Mouse (Mus musculus) right cerebral cortex, postnatal 14 days (tissue): ENCODE results near the gene Ube2q2.
A peak's percentile ranks its signal among the peaks of the same experiment; 100 is the strongest.
"Not testable (repeated sequence)": the region's sequence is repeated elsewhere in the genome, so short reads cannot be mapped to it uniquely, and the experiment has no call there.

Experiments
- DNase-seq: peaks from one replicate; pipeline ENCODE4 v3.0.0; 2022

The Ube2q2 gene

GRCm38 (mm10) chr9:55148854-55149498, at the start of gene Ube2q2:
Gene Ube2q2 (plus strand): TSS chr9:55148854.
- DNase-seq: peak; percentile 72

DNA sequence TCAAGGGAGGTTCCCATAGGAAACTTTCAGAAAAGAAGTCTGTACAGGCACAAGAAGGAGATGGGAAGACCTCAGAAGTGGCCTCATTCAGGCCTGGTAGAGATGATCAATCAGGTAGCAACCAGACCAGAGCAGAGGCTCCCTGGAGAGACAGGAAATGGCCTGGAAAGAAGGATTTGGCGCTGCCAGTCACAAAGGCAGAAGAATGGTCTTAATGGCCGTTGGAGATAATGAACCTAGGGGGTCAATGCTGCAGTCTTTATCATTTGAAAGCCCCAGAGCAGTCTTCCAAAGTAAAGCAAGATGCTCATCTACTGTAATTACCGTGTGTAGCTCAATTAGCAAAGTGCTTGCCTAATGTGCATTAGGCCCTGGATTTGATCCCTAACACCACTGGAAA, 47.5 kb upstream of the Ube2q2 start:
- no peak for DNase-seq

GRCm38 (mm10) chr9:55102186-55102835, 46.3 kb upstream of the Ube2q2 start:
- no peak for DNase-seq

- no peak for DNase-seq
Observed at GRCm38 (mm10) chr9:55102931-55103630, 45.6 kb upstream of the Ube2q2 start.

DNA sequence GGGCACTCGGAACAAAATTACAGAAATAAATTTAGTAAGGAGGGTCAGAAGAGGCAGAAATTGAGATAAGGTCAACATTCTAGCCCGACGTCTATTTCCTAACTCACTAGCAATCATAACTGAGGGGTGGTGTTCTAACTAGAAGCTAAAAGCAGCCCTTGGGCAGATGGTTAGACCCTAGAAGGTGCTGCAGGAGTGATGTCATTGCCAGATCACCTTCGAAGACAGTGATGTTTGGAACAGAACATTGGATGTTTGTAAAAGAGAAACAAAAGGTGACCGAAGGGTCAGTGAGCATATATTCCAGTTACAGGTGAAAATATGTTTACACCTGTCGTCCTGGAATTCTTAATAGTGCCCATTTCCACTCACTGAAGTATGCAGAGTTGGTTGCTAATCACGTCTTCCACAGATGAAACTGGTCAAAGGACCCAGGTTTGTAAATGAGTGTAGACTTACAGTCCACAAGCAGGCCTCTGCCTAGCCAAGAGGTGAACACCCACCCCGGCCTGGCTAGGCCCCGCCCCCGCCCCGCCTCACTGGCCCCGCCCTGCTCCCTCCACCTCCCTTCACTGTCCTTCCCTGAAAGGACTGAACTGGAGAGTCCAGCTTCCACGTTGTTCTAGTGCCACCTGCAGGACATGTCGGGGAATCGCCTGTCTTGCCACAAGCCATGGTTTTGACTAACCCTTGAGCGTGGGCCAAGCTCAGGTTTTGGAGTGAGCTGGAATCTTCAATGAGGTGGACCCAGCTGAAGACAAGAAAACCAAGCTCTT, 38.4 kb upstream of the Ube2q2 start:
- DNase-seq: peak; percentile 82

DNA sequence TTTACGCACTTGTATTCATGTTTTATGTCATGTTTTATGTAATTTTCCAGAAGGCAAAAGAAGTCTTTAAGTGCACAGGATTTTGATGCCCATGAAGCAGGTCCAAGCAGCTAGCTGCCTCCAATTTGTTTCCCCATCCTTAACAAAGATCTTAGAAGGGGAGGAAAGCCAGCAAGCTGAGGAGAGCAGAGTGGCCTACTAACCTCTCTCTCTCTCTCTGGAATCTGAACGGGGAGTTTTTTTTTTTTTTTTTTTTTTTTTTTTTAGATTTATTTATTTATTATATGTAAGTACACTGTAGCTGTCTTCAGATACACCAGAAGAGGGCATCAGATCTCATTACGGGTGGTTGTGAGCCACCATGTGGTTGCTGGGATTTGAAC, 37.8 kb upstream of the Ube2q2 start:
- not testable (repeated sequence) for DNase-seq

DNA sequence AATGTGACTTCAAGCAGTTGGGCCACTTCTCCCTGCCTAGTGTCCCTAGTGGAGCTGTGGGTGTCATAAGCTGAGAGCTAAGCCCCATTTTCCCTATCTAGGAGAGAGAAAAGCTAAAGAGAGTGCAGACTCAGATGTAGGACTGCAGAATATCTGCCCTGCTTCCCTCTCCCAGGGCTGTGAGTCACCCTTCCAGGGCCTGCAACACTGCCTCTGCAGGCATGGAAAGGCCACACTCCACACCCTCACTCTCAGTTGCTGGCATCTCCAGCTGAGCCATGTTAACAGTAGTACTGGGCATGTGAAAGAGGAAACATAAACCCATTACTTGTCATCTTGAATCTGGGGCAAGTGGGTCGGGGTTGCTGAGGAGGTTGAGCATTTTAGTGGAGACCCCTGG, 33.9 kb upstream of the Ube2q2 start:
- no peak for DNase-seq

- no peak for DNase-seq
Observed at GRCm38 (mm10) chr9:55117293-55118055, 31.2 kb upstream of the Ube2q2 start.

- DNase-seq: no peak
Observed at GRCm38 (mm10) chr9:55122586-55122985, 26.1 kb upstream of the Ube2q2 start.

DNA sequence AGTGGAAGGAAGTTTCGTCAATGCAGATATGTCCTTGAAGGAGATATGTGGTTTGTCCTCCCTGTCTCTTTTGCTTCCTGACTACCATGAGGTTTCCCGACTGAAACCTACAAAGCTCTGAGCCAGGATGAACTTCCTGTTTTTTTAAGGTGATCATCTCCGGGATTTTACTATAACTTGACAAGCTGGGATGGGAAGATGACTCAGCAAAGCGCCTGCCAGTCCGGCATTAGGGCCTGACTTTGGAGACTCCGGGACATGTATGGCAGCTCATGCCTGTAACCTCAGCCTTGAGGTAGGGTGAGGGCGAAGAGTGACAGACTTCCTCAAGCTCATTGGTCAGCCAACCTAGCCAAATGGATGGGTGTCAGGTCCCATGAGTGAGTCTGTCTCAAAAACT, 22.9 kb upstream of the Ube2q2 start:
- DNase-seq: no peak

DNA sequence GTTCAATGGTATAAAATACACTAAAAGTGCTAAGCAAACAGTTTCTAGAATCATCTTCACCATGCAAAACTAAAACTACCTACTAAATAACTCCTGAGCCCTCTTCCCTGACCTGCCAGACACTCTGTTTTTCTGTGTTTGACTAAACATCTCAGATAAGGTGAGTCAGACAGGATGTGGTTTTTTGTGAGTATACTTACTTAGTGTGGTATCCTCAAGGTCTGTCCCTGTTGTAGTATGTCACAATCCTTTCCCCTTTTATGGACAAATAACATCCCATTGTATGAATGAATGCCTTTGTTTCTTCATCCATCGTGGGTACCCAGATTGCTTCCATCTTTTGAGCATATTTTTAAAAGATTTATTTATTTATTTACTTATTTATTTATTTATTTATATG, 22.4 kb upstream of the Ube2q2 start:
- no peak for DNase-seq

DNA sequence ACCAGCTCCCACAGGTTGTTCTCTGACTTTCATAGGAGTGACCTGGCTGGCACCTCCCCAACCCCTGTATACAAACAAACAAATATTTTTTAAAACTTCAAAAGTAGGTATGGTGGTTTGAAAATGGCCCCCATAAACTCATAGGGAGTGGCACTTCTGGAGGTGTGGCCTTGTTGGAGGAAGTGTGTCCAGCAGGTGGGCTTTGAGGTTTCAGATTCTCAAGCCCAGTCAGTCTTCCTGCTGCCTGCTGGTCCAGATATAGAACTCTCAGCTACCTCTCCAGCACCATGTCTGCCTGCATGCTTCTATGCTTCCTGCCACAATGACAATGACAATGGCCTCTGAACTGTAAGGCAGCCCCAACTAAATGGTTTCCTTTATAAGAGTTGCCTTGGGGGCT, 16.8 kb upstream of the Ube2q2 start:
- DNase-seq: no peak

DNA sequence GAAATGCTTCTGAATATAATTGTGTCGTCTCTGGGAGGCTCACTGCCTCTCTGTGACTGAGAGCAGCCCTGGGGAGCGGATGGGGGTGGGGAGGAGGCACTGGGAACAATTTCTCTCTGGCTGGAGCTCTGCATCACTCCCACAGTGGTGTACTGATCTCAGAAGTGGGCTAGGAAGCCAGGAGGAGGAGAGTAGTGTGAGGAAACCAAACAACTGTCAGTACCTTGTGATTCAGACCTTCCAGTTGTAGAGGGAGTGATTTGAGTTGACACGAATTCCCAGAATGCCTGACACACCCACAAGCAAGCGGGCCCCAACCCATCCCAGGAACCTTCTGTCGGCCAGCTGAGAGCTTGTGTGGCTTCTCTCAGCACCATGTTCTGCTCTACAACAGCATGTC, 12.1 kb upstream of the Ube2q2 start:
- DNase-seq: no peak

GRCm38 (mm10) chr9:55137112-55137511, 11.5 kb upstream of the Ube2q2 start:
- no peak for DNase-seq

DNA sequence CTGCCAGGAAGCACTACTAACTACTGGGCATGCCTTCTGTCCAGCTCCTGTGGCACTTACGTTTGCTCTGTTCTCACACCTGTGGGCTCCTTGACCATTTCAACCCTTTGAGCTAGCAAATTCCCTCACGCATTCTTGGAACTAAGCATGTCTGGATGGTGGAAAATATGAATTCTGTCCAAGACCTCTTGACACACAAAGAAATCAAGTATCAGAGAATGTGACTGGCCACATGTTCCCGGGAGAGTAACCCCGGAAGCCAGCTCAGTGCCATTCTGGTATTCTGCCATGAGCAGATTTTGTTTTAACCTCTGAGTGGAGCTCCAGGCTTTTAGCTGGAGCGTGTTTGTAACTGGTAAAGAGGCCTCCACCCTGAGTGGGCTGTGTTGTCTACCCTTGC, 8.7 kb upstream of the Ube2q2 start:
- no peak for DNase-seq

DNA sequence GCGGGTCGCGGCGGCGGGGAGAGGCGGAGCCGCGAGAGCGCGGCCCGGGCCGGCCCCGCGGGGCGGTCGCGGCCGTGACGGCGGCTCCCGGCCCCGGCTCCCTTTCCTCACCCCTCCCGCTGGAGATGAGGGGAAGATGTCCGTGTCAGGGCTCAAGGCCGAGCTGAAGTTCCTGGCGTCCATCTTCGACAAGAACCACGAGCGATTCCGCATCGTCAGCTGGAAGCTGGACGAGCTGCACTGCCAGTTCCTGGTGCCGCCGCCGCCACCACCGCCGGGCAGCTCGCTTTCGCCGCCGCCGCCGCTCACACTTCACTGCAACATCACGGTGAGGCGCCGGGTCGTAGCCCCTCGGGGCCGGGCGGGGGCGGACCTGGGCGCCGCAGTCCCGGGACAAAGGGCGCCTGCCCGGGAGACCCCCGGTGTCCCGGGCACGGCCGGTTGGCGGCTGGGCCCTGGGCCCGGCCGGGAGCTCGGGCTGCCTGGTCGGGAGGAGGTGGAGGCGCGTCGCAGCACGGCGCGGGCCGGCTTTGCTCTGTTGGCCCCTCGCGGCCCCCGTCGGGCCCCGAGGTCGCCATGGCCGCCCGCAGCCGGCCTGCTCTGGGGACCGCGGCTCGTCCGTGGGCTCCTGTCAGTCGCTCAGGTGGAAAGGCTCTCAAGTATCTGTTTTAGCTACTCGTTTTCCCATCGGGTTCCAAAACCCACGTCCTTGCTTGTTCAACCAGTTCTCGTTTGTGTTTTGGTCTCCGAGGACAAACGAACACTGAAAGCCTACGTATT, 1.0 kb downstream of the Ube2q2 start:
- DNase-seq: peak; percentile 48

DNA sequence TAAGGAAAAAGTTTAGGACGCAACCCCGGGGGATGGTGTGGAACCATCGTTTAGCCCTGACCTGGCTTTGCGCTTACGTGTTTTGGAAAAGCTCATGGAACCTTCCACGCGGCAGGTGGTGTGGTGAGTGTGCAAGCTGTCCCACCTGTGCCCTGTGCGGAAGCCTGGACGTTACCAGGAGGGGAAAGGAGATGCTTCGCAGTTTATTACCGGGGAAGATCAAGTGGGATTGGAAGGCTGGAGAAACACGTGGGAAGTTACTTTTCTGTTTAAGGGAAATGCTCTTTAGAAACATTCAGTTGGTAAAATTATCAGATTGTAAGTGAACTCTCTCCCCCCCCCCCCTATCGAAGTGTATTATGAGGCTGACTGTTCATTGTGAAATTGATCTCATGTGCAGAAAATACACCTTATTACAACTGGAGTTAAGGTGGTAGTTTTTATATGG, 1.6 kb downstream of the Ube2q2 start:
- no peak for DNase-seq

DNA sequence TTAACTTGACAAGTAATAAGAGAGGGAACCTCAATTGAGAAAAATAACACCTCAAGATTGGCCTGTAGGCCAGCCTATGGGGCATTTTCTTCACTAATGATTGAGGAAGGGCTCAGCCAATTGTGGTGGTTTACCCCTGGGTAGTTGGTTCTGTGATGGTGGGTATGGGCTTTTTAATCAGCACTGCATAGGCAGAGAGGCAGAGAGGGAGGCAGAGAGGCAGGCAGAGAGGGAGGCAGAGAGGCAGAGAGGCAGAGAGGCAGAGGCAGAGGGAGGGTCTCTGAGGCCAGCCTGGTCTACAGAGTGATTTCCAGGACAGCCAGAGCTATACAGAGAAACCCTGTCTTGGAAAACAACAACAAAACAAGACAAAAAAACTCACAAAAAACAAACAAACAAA, 2.4 kb downstream of the Ube2q2 start:
- DNase-seq: peak; percentile 15

DNA sequence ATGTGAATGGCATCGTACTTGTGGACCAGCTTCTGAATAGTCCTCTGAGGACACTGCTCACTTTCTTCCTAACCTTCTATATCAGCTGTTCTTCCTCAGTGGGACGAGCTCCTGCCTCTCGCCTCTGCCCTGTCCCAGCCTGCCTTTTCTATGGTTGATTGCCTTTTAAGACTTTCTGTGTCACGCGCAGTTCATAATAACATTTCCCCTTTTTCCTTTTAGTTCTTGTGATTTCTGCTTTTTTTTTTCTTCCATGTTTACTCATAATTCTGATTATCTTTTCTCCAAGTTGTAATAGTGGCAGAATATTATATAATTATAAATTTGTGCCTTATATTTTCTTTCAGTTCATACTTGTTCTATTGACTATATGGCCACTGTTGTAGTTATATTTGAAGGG, 4.3 kb downstream of the Ube2q2 start:
- no peak for DNase-seq

GRCm38 (mm10) chr9:55170655-55171412, 22.2 kb downstream of the Ube2q2 start:
- no peak for DNase-seq

- DNase-seq: no peak
Observed at GRCm38 (mm10) chr9:55172195-55172685, 23.6 kb downstream of the Ube2q2 start.
